Mouse (Mus musculus) ovary, adult 10 weeks (tissue): ENCODE results near the gene Nkiras2. TPM values are rescaled to one million over a fixed set of nuclear protein-coding genes. Genes with fewer than 3 reads are reported as not detected.

Source experiments
- polyA plus RNA-seq: library from polyadenylated mRNA; stranded (reverse); fragments of 350-450 nt; fragmentation: Illumina TruSeq; extraction: RNeasy Lipid Tissue Mini Kit (QIAGEN cat#74804); gene quantifications from one replicate; pipeline ENCODE4 v1.2.3, GENCODE M21; 2014

The Nkiras2 gene
- polyA plus RNA-seq: 2.5 TPM

DNA sequence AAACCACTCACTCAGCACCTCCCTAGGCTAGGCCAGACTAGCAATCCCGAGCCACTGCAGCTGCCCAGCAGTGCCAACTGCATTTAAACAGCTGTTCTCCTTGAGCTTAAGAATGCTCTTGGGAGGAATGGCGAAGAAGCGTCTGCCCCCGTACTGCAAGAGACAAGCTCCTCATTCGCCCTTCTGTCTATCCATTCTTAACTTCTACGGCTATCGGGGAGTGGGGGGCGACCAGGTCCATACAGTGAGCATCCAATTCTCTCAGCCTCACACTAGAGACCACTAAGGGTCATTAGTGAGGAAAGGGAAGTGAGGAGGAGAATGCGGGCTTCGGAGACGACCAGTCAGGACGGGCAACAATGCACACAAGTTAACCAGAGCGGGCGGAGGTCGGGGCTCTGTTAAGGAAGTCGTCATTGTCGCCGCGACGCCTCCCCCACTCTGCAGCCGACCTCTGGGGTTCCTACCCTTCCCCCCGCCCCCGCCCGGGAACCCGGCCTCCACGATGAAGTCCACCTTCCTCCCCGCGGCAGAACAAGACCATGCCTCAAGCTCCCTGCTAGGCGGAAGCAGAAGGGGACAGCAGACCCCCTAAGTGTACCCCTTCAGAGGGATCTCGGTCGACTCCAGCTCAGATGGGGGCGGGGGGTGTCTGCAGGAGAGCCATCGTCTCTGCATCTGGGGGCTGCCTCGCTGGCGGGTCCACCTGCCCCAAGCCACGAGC lies at the start of gene Nkiras2:
Gene Nkiras2, plus strand, starts transcription at position 484 of the 724 bp plus-strand sequence.

GRCm38 (mm10) chr11:100574708-100575483 lies 44.1 kb upstream of the Nkiras2 start, which contains the start of gene Cnp:
Gene Cnp, plus strand, starts transcription at chr11:100574904.

GRCm38 (mm10) chr11:100619982-100620381 lies 938 bp downstream of the Nkiras2 start, which contains the start of gene Dnajc7:
Gene Dnajc7, minus strand, starts transcription at chr11:100620168.

Other genes with a start within 250 kb of the Nkiras2 start
- gene Jup, start 221.5 kb upstream of the Nkiras2 start, polyA plus RNA-seq: 1.7 TPM
- gene P3h4, start 204.4 kb upstream of the Nkiras2 start, polyA plus RNA-seq: 5.7 TPM
- gene Fkbp10, start 203.5 kb upstream of the Nkiras2 start, polyA plus RNA-seq: 6.8 TPM
- gene Nt5c3b, start 177.4 kb upstream of the Nkiras2 start, polyA plus RNA-seq: 46.1 TPM
- 0.46 TPM for gene Klhl10, start 177.3 kb upstream of the Nkiras2 start, polyA plus RNA-seq
- gene Klhl11, start 146.5 kb upstream of the Nkiras2 start, polyA plus RNA-seq: 43.0 TPM
- 125 TPM for gene Acly, start 91.2 kb upstream of the Nkiras2 start, polyA plus RNA-seq
- 0.86 TPM for gene Ttc25, start 73.6 kb upstream of the Nkiras2 start, polyA plus RNA-seq
- 5.8 TPM for gene Cnp, start 44.3 kb upstream of the Nkiras2 start, polyA plus RNA-seq
- 139 TPM for gene Dnajc7, start 924 bp downstream of the Nkiras2 start, polyA plus RNA-seq
- 0.17 TPM for gene Zfp385c, start 73.2 kb downstream of the Nkiras2 start, polyA plus RNA-seq
- gene Dhx58, start 85.0 kb downstream of the Nkiras2 start, polyA plus RNA-seq: 0.60 TPM
- gene Kat2a, start 93.2 kb downstream of the Nkiras2 start, polyA plus RNA-seq: 2.3 TPM
- gene Hspb9, start 94.6 kb downstream of the Nkiras2 start, polyA plus RNA-seq: not detected
- gene Rab5c, start 119.0 kb downstream of the Nkiras2 start, polyA plus RNA-seq: 29.9 TPM
- not detected for gene Kcnh4, start 140.7 kb downstream of the Nkiras2 start, polyA plus RNA-seq
- not detected for gene Hcrt, start 143.7 kb downstream of the Nkiras2 start, polyA plus RNA-seq
- gene Ghdc, start 151.7 kb downstream of the Nkiras2 start, polyA plus RNA-seq: 1.3 TPM
- gene Stat5b, start 231.5 kb downstream of the Nkiras2 start, polyA plus RNA-seq: 8.5 TPM
- 5.4 TPM for gene Stat5a, start 240.1 kb downstream of the Nkiras2 start, polyA plus RNA-seq